Mouse (Mus musculus) CH12.LX (cell line): ENCODE results near the gene Oasl1. TPM values are rescaled to one million over a fixed set of nuclear protein-coding genes. Genes with fewer than 3 reads are reported as not detected.
A peak's percentile ranks its signal among the peaks of the same experiment; 100 is the strongest.

Experiments used
- DNase-seq: peaks from one replicate; pipeline ENCODE4 v3.0.0-alpha.2; 2013; ENCODE audit errors: extremely low read depth
- H3K27ac ChIP-seq: 2 replicates; pipeline ENCODE4 v1.5.1; 2012; ENCODE audit warnings: low read depth, mild to moderate bottlenecking, control low read depth, moderate library complexity; ENCODE audit not compliant: insufficient read depth
- H3K27me3 ChIP-seq: replicated peaks from 2 replicates; pipeline ENCODE3; 2012; ENCODE audit warnings: inconsistent platforms
- H3K36me3 ChIP-seq, 2 experiments: replicated peaks in 1 of 2; 2 replicates each; pipeline versions ENCODE3 to v1.6.1; 2012; ENCODE audit warnings: inconsistent platforms in 1 of 2, low read length in 1 of 2, mild to moderate bottlenecking in 1 of 2, mixed read lengths in 1 of 2, moderate library complexity in 1 of 2; ENCODE audit not compliant: control insufficient read depth in 1 of 2, insufficient read depth in 1 of 2
- H3K4me1 ChIP-seq, 2 experiments: 2 replicates each; pipeline ENCODE4 v1.6.1; 2012; ENCODE audit warnings: inconsistent platforms in 1 of 2, moderate library complexity in 1 of 2; ENCODE audit not compliant: insufficient read depth in 2 of 2, control insufficient read depth in 1 of 2
- H3K4me2 ChIP-seq: 2 replicates; pipeline ENCODE4 v1.6.1; 2012; ENCODE audit warnings: low read depth, mild to moderate bottlenecking, control low read depth; ENCODE audit not compliant: poor library complexity, insufficient read depth, severe bottlenecking
- H3K4me3 ChIP-seq, 3 experiments: fragments of 150-350 bp in 1 of 3; sonication (generic) in 1 of 3; replicated peaks in 1 of 3; 2 replicates each; pipeline versions ENCODE3 to v1.5.1; 2011 to 2012; ENCODE audit warnings: low read depth in 2 of 3, low read length in 2 of 3, mild to moderate bottlenecking in 2 of 3, moderate library complexity in 2 of 3, control low read depth in 1 of 3, improper control_type of control experiment in 1 of 3, inconsistent platforms in 1 of 3, mixed read lengths in 1 of 3; ENCODE audit not compliant: poor library complexity in 1 of 3
- H3K79me2 ChIP-seq: replicated peaks from 2 replicates; pipeline ENCODE4 v1.6.1; 2012; ENCODE audit warnings: mild to moderate bottlenecking, moderate library complexity; ENCODE audit not compliant: control insufficient read depth, poor library complexity, insufficient read depth, severe bottlenecking; ENCODE audit errors: extremely low read depth
- H3K9ac ChIP-seq: 2 replicates; pipeline ENCODE4 v1.6.1; 2012; ENCODE audit warnings: low read depth, mild to moderate bottlenecking, control low read depth, moderate library complexity; ENCODE audit not compliant: insufficient read depth
- H3K9me3 ChIP-seq: replicated peaks from 2 replicates; pipeline ENCODE3; 2012; ENCODE audit warnings: low read length, inconsistent platforms, mixed read lengths
- BHLHE40 ChIP-seq: IDR thresholded peaks from 2 replicates; pipeline ENCODE4 v1.6.1; 2011; ENCODE audit warnings: mild to moderate bottlenecking, low read depth, low read length, improper control_type of control experiment
- CHD1 ChIP-seq: IDR thresholded peaks from 2 replicates; pipeline ENCODE4 v1.6.1; 2012; ENCODE audit warnings: low read depth, low read length, improper control_type of control experiment, inconsistent platforms
- CHD2 ChIP-seq: IDR thresholded peaks from 2 replicates; pipeline ENCODE4 v1.6.1; 2011; ENCODE audit warnings: low read length, improper control_type of control experiment
- CTCF ChIP-seq, 2 experiments: IDR thresholded peaks in 1 of 2; conservative IDR thresholded peaks in 1 of 2; 2 replicates each; pipeline ENCODE4 v1.5.1; 2011 to 2012; ENCODE audit warnings: low read depth in 2 of 2, low read length in 2 of 2, improper control_type of control experiment in 1 of 2, inconsistent platforms in 1 of 2, mild to moderate bottlenecking in 1 of 2, moderate library complexity in 1 of 2
- E2F4 ChIP-seq: IDR thresholded peaks from 2 replicates; pipeline ENCODE4 v1.6.1; 2011; ENCODE audit warnings: low read depth, low read length, improper control_type of control experiment; ENCODE audit not compliant: insufficient replicate concordance
- ELF1 ChIP-seq: IDR thresholded peaks from 2 replicates; pipeline ENCODE4 v1.6.1; 2014; ENCODE audit warnings: low read depth, mild to moderate bottlenecking, inconsistent platforms, low read length, improper control_type of control experiment
- EP300 ChIP-seq: IDR thresholded peaks from 2 replicates; pipeline ENCODE4 v1.6.1; 2011; ENCODE audit warnings: low read length, improper control_type of control experiment
- ETS1 ChIP-seq: conservative IDR thresholded peaks from 2 replicates; pipeline ENCODE4 v1.6.1; 2012; ENCODE audit warnings: low read depth, mild to moderate bottlenecking, inconsistent platforms, low read length, improper control_type of control experiment, moderate library complexity
- GABPA ChIP-seq: IDR thresholded peaks from 2 replicates; pipeline ENCODE4 v1.6.1; 2012; ENCODE audit warnings: low read depth, low read length, improper control_type of control experiment, inconsistent platforms; ENCODE audit not compliant: insufficient replicate concordance
- HCFC1 ChIP-seq: IDR thresholded peaks from 2 replicates; pipeline ENCODE4 v1.6.1; 2012; ENCODE audit warnings: low read depth, mild to moderate bottlenecking, inconsistent platforms, low read length, improper control_type of control experiment
- IRF4 ChIP-seq: IDR thresholded peaks from 2 replicates; pipeline ENCODE4 v1.6.1; 2014; ENCODE audit warnings: low read depth, mild to moderate bottlenecking, inconsistent platforms, low read length, improper control_type of control experiment
- JUN ChIP-seq: IDR thresholded peaks from 2 replicates; pipeline ENCODE4 v1.6.1; 2011; ENCODE audit warnings: low read depth, mild to moderate bottlenecking, low read length, improper control_type of control experiment, moderate library complexity; ENCODE audit not compliant: insufficient read depth
- JUND ChIP-seq: conservative IDR thresholded peaks from 2 replicates; pipeline ENCODE4 v1.6.1; 2011; ENCODE audit warnings: low read depth, low read length, improper control_type of control experiment
- KAT2A ChIP-seq: IDR thresholded peaks from 2 replicates; pipeline ENCODE4 v1.6.1; 2012; ENCODE audit warnings: low read length, improper control_type of control experiment, inconsistent platforms; ENCODE audit not compliant: insufficient replicate concordance
- MAFK ChIP-seq: IDR thresholded peaks from 2 replicates; pipeline ENCODE4 v1.6.1; 2011; ENCODE audit warnings: low read length, improper control_type of control experiment; ENCODE audit not compliant: insufficient replicate concordance
- MAX ChIP-seq: IDR thresholded peaks from 2 replicates; pipeline ENCODE4 v1.6.1; 2011; ENCODE audit warnings: low read length, improper control_type of control experiment
- MAZ ChIP-seq: IDR thresholded peaks from 2 replicates; pipeline ENCODE4 v1.6.1; 2012; ENCODE audit warnings: low read depth, mild to moderate bottlenecking, inconsistent platforms, low read length, improper control_type of control experiment, moderate library complexity
- MEF2A ChIP-seq: IDR thresholded peaks from 2 replicates; pipeline ENCODE4 v1.6.1; 2014; ENCODE audit warnings: low read depth, mild to moderate bottlenecking, inconsistent platforms, low read length, improper control_type of control experiment, borderline replicate concordance
- MXI1 ChIP-seq: IDR thresholded peaks from 2 replicates; pipeline ENCODE4 v1.6.1; 2011; ENCODE audit warnings: mild to moderate bottlenecking, low read depth, low read length, improper control_type of control experiment
- MYC ChIP-seq: IDR thresholded peaks from 2 replicates; pipeline ENCODE4 v1.6.1; 2011; ENCODE audit warnings: low read depth, mild to moderate bottlenecking, improper control_type of control experiment, low read length
- NELFE ChIP-seq: IDR thresholded peaks from 2 replicates; pipeline ENCODE4 v1.6.1; 2011; ENCODE audit warnings: low read depth, low read length, improper control_type of control experiment
- NRF1 ChIP-seq: IDR thresholded peaks from 2 replicates; pipeline ENCODE4 v1.6.1; 2014; ENCODE audit warnings: low read depth, mild to moderate bottlenecking, inconsistent platforms, low read length, improper control_type of control experiment, moderate library complexity
- PAX5 ChIP-seq: IDR thresholded peaks from 2 replicates; pipeline ENCODE4 v1.6.1; 2012; ENCODE audit warnings: low read length, inconsistent platforms, mixed read lengths
- POLR2A ChIP-seq: IDR thresholded peaks from 2 replicates; pipeline ENCODE4 v1.6.1; 2011; ENCODE audit warnings: low read depth, mild to moderate bottlenecking, improper control_type of control experiment, low read length
- POLR2AphosphoS2 ChIP-seq: IDR thresholded peaks from 2 replicates; pipeline ENCODE4 v1.6.1; 2011; ENCODE audit warnings: low read depth, low read length, improper control_type of control experiment
- RAD21 ChIP-seq: IDR thresholded peaks from 2 replicates; pipeline ENCODE4 v1.6.1; 2011; ENCODE audit warnings: low read depth, mild to moderate bottlenecking, low read length, improper control_type of control experiment, moderate library complexity
- RCOR1 ChIP-seq: conservative IDR thresholded peaks from 2 replicates; pipeline ENCODE4 v1.6.1; 2012; ENCODE audit warnings: low read depth, mild to moderate bottlenecking, inconsistent platforms, low read length, improper control_type of control experiment
- SIN3A ChIP-seq: IDR thresholded peaks from 2 replicates; pipeline ENCODE4 v1.6.1; 2012; ENCODE audit warnings: low read length, improper control_type of control experiment, inconsistent platforms
- SMC3 ChIP-seq: IDR thresholded peaks from 2 replicates; pipeline ENCODE4 v1.6.1; 2011; ENCODE audit warnings: low read depth, low read length, improper control_type of control experiment
- TBP ChIP-seq: conservative IDR thresholded peaks from 2 replicates; pipeline ENCODE4 v1.6.1; 2011; ENCODE audit warnings: low read depth, low read length, improper control_type of control experiment
- TCF12 ChIP-seq: IDR thresholded peaks from 2 replicates; pipeline ENCODE4 v1.6.1; 2014; ENCODE audit warnings: low read depth, mild to moderate bottlenecking, inconsistent platforms, low read length, improper control_type of control experiment
- UBTF ChIP-seq: IDR thresholded peaks from 2 replicates; pipeline ENCODE4 v1.6.1; 2012; ENCODE audit warnings: low read depth, mild to moderate bottlenecking, inconsistent platforms, low read length, improper control_type of control experiment, moderate library complexity
- USF1 ChIP-seq: IDR thresholded peaks from 2 replicates; pipeline ENCODE4 v1.6.1; 2014; ENCODE audit warnings: low read depth, mild to moderate bottlenecking, inconsistent platforms, low read length, improper control_type of control experiment
- USF2 ChIP-seq: conservative IDR thresholded peaks from 2 replicates; pipeline ENCODE4 v1.6.1; 2011; ENCODE audit warnings: low read depth, low read length, improper control_type of control experiment
- ZC3H11A ChIP-seq: IDR thresholded peaks from 2 replicates; pipeline ENCODE4 v1.6.1; 2012; ENCODE audit warnings: low read depth, mild to moderate bottlenecking, inconsistent platforms, low read length, improper control_type of control experiment
- ZKSCAN1 ChIP-seq: IDR thresholded peaks from 2 replicates; pipeline ENCODE4 v1.6.1; 2012; ENCODE audit warnings: low read depth, inconsistent platforms, low read length, improper control_type of control experiment, borderline replicate concordance
- ZMIZ1 ChIP-seq: IDR thresholded peaks from 2 replicates; pipeline ENCODE4 v1.6.1; 2012; ENCODE audit warnings: low read depth, mild to moderate bottlenecking, inconsistent platforms, low read length, improper control_type of control experiment
- ZNF384 ChIP-seq: IDR thresholded peaks from 2 replicates; pipeline ENCODE4 v1.6.1; 2012; ENCODE audit warnings: low read depth, low read length, improper control_type of control experiment, inconsistent platforms
- dilution Hi-C: fragments of 300-500 bp; cut with MboI; formaldehyde crosslinking; loops from 2 replicates; pipeline ENCODE4 v1.14.3; 2020; ENCODE audit warnings: low sequenced_read_pairs; ENCODE audit not compliant: extremely low pct_unique_long_range_greater_than_20kb, extremely low pct_ligation_motif_present
- in situ Hi-C: fragments of 300-500 bp; cut with MboI; formaldehyde crosslinking; loops from 3 replicates; pipeline ENCODE4 v1.14.3; 2019; ENCODE audit warnings: low sequenced_read_pairs, low pct_ligation_motif_present, low pct_unique_long_range_greater_than_20kb, mixed read lengths
- polyA plus RNA-seq: library from polyadenylated mRNA; unstranded; fragments of >175 nt; gene quantifications from 2 replicates; pipeline ENCODE4 v1.2.1, GENCODE M21; 2012; ENCODE audit warnings: low read depth; ENCODE audit not compliant: insufficient read length
- total RNA-seq, 2 experiments: library from RNA; depleted of rRNA; stranded (reverse); fragments of 300-350 nt in 1 of 2; fragments of >200 nt in 1 of 2; gene quantifications; 2 replicates each; pipeline ENCODE4 v1.2.3; 2012 to 2014

Gene Oasl1
- total RNA-seq (2012; rRNA removed) (not detected in 2 replicates), total RNA-seq (2014; rRNA removed) (not detected in 2 replicates), polyA plus RNA-seq (0.37 and 0.46 TPM in 2 replicates)

GRCm38 (mm10) chr5:114922998-114923473 is at the start of gene Oasl1:
Gene Oasl1 (plus strand): TSS chr5:114923240.
- in situ Hi-C loops, result loop anchor here (25.0 kb wide), 1 partner anchor 211 kb away; the partner anchor contains the start of gene Tchp
- DNase-seq, result no peak
- TF ChIP-seq UBTF, result no peak
- TF ChIP-seq NELFE, result no peak
- no peak for TF ChIP-seq USF2
- peak; percentile 58 for TF ChIP-seq IRF4
- no peak for TF ChIP-seq USF1
- TF ChIP-seq E2F4, result no peak
- TF ChIP-seq ZNF384, result no peak
- TF ChIP-seq SMC3, result no peak
- TF ChIP-seq POLR2AphosphoS2, result no peak
- TF ChIP-seq ZMIZ1, result no peak
- TF ChIP-seq NRF1, result no peak
- TF ChIP-seq EP300, result peak; percentile 50
- TF ChIP-seq ZKSCAN1, result no peak
- TF ChIP-seq POLR2A, result no peak
- no peak for TF ChIP-seq JUND
- no peak for TF ChIP-seq MAZ
- no peak for TF ChIP-seq MXI1
- TF ChIP-seq CHD2, result no peak
- no peak for TF ChIP-seq HCFC1
- no peak for TF ChIP-seq KAT2A
- no peak for TF ChIP-seq CHD1
- TF ChIP-seq MYC, result no peak
- no peak for TF ChIP-seq PAX5
- no peak for TF ChIP-seq TBP
- no peak for TF ChIP-seq GABPA
- TF ChIP-seq JUN, result no peak; the same call in 1 of the 2 replicates
- TF ChIP-seq BHLHE40, result peak; percentile 17; the same call in 1 of the 2 replicates
- TF ChIP-seq MEF2A, result no peak
- TF ChIP-seq ELF1, result no peak
- TF ChIP-seq ETS1, result no peak; the same call in 1 of the 2 replicates
- TF ChIP-seq RAD21, result no peak
- TF ChIP-seq TCF12, result 0 out of 2 replicates have a peak, but pooled peaks have one; percentile 18
- TF ChIP-seq ZC3H11A, result no peak
- TF ChIP-seq CTCF (conservative IDR thresholded peaks at IDR 0.05 in 1 of 2, IDR thresholded peaks at IDR 0.05 in 1 of 2; ENCODE audit: low read depth in 2 of 2, low read length in 2 of 2), result no peak
- TF ChIP-seq RCOR1, result no peak
- no peak for TF ChIP-seq SIN3A
- TF ChIP-seq MAFK, result 0 out of 2 replicates have a peak, but pooled peaks have one; percentile 8
- TF ChIP-seq MAX, result no peak
- no peaks in the 10 kb centered on the region for H3K79me2 ChIP-seq
- dilution Hi-C loops, result no loop called here
- H3K9ac ChIP-seq, result peak within 1 kb of the TSS; percentile 39
- no peaks in the 10 kb centered on the region for H3K36me3 ChIP-seq
- H3K4me3 ChIP-seq, result peak within 1 kb of the TSS in 2 of 3 experiments; percentile 4 to 42
- peak within 1 kb of the TSS; percentile 79 for H3K4me2 ChIP-seq
- H3K27me3 ChIP-seq, result no peaks in the 10 kb centered on the region
- H3K4me1 ChIP-seq, result peaks cover 11 to 21% of the 10 kb centered on the region in 2 experiments
- H3K27ac ChIP-seq, result no peak within 1 kb of the TSS
- H3K9me3 ChIP-seq, result no peaks in the 10 kb centered on the region
